Mouse (Mus musculus): Measurements from ENCODE around the gene Utrn.

GRCm38 (mm10) chr10:12652988-12653387 lies 216.2 kb downstream of the Utrn start:
- TF ChIP-seq CTCF (IDR thresholded peaks at IDR 0.05; ENCODE audit: control insufficient read depth, insufficient read depth, insufficient replicate concordance, low read depth, low read length) (no peak), POLR2A (IDR thresholded peaks at IDR 0.05; ENCODE audit: control insufficient read depth, low read depth, low read length) (no peak)

Measured in testis, adult 2 months (tissue).